Mouse (Mus musculus): ENCODE data around the gene Gss. TPM values are rescaled to one million over a fixed set of nuclear protein-coding genes. Genes with fewer than 3 reads are reported as not detected.
A peak's percentile ranks its signal among the peaks of the same experiment; 100 is the strongest.
"Not testable (repeated sequence)": the region's sequence is repeated elsewhere in the genome, so short reads cannot be mapped to it uniquely, and the experiment has no call there.

Gene Gss
- total RNA-seq, 2 experiments from 2014 or later: 14.4 to 15.6 TPM

DNA sequence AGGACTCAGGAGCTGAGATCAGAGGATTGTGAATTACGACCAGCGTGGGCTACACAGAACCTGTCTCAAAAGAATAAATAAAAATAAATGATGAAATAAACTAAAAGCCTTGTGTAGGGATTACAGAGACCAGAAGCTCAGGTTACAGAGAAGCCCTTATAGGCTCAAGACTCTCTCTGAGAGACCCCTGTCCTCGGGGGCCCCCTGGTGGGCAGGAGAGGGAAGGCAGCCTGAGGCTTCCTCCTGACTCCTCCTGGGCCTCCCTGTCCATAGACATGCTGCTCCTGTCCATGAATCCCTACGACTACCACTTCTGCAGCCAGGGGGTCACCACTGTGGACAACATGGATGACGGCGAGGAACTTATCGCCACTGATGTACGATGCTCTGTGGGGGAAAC is 27.2 kb upstream of the Gss start:
- peak; percentile 79 to 93 for DNase-seq

DNA sequence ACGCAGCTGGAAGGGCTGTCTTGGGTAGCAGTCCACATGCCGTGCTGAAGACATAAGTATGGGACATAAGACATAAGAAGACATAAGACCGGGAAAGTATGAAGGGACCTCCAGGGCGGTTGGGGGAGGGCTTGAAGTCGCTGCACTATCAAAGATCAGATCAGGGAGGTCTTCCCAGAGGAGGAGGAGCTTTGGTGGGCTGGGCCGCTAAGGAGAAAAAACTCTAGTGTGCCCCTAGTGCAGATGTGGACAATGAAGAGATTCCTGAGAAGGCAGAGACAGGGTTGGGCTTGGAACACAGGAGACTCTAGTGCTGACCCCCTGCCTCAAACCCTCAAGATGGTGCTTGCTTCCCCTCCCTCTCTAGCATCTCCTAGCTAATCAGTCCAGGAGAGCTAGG is 24.4 kb upstream of the Gss start:
- no peak for DNase-seq

- DNase-seq: no peak
Observed at GRCm38 (mm10) chr2:155613953-155614352, 21.3 kb upstream of the Gss start.

DNA sequence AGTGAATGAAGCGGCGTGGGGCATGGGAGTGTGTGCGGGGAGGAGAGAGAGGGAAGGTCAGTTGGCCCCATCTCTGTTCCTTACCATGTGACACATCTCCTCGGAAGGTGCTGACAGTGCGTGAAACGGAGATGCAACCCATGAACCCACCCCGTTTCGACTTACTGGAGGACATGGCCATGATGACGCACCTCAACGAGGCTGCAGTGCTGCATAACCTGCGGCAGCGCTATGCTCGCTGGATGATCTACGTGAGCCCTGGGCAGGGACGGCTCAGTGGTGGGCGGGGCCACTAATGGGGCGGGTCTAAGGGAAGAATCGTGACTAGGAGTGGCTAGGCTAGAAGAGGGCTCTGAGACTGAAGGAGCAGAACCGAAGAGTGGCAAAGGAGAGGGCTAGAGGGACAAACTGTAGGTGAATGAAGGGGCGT is 20.7 kb upstream of the Gss start:
- DNase-seq: peak; percentile 65 to 75

DNA sequence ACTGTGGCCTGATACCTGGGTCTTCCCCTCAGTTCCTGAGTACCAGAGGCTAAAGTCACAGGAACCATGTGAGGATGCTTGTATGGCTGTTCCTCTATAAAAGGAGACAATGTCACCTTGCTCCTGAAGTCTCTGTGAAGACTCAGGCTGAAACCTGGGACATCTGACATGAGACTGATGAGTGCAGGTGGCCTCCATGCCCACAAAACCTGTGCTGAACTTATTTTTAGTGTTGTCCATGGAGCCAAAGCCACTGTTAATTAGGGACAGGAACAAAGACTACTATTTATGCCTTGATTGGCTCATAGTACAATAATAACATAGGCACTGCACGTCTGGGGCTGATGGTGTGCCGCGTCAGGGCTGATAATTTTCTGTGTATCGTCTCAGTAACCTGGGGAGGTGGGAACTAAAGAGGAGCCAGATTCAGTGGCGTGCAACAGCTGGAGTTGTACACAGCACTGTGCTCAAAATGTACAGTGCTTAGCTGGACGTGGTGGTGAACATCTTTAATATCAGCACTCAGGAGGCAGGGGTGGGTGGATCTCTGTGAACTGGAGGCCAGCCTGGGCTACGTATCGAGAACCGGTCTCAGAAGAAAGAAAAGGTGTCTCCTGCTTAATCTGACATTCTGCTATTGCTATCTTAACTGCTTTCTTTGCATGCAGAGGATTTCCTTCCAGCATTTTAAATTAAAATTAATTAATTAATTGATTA is 19.4 kb upstream of the Gss start:
- DNase-seq: peak in 1 of 2 experiments; percentile 32

DNA sequence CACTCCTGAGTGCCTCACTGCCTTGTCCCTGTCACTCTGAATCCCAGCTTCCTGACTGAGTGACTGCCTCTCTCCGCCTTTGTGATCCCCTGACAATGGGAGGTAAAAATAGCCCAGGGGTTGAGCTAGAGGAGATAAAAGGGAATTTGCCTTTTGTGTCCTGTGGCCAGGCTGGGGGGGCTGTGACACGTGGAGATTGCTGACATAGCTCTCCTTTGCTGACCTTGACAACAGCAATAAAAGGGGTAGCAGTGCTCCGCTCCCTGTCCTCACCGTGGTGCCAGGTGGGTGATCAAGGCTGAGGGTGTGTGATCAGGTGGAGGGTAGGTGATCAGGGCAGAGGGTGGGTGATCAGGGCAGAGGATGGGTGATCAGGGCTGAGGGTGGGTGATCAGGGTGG is 18.4 kb upstream of the Gss start, which contains the start of gene Myh7b:
Myh7b (plus strand) TSS at position 235 of the 400 bp plus-strand sequence.
- peak; percentile 71 to 80 for DNase-seq

DNA sequence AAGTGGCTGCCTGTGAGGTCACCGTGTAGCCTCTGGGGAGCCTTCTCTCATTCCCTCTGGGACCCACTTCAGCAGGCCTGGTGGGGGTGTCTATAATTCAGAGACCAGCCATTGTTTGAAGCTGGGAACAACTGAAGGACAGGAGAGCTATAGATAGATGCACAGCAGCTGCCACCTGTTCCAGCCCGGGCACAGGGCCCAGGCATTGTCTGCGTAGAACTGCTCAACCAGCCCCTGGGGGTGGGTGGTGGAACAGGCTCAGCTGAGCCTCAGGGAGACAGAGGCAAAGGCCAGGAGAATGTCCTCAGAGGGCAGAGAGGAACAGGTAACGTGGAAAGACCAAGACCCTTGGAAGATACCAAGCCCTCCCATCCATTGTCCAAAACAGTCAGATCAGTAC is 13.8 kb upstream of the Gss start:
- DNase-seq: peak; percentile 72 to 77

- not testable (repeated sequence) for DNase-seq
Observed at GRCm38 (mm10) chr2:155605236-155605589, 12.6 kb upstream of the Gss start.

DNA sequence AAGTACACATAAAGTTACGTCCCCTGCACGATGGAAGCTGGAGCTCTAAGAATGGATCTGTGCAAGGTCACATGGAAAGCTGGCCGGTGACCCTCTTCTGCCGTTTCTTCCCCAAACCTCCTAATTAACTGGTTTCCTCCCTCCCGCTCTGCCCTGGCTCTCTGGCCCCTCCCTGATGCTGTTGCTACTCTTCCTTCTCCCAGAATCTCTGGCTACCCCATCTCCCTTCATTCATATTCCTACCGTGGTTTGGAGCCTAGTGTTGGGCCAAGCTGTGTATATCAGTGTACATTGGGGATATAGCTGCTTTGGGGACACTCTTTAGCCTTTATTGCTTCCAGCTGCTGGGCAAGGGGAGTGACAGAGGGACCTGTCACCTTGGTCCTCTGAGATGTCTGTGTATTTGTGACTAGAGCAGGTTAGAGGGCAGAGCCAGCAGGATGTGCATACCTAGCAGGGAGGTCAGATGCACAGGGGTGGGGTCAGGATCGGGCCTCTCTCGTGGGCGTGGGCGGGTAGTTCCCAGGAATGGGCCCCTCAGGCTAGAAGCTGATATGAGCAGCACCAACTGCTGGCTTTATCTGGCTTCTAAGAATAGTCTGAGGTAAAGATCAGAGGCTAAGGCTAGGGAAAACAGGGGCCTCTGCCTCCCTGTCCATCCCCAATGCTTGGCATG is 12.1 kb upstream of the Gss start:
- DNase-seq: no peak

GRCm38 (mm10) chr2:155603707-155604106 is 11.1 kb upstream of the Gss start:
- no peak for DNase-seq

- DNase-seq: no peak
Observed at GRCm38 (mm10) chr2:155595516-155595915, 2.9 kb upstream of the Gss start.

- DNase-seq: no peak
Observed at GRCm38 (mm10) chr2:155592854-155593283, 259 bp upstream of the Gss start.

GRCm38 (mm10) chr2:155591676-155592075 is 934 bp downstream of the Gss start:
- DNase-seq: peak in 1 of 2 experiments; percentile 38

DNA sequence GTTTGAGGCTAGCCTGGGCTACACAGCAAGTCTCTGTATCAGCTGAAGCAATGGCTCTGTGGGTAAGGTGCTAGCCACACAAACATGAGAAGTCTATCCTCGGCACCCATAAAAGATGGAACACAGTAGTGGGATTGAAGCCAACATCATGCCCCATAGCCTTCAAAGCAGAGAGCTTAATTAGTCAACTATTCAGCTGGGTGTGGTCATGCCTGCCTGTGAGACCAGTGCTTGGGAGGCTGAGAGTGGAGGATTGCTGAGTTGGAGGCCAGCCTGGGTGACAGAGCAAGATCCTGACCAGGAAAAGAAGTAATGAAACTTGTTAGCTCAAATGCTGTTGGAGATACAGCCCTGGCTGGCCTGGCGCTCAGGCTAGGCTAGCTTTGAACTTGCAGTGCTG is 1.7 kb downstream of the Gss start:
- DNase-seq: no peak

DNA sequence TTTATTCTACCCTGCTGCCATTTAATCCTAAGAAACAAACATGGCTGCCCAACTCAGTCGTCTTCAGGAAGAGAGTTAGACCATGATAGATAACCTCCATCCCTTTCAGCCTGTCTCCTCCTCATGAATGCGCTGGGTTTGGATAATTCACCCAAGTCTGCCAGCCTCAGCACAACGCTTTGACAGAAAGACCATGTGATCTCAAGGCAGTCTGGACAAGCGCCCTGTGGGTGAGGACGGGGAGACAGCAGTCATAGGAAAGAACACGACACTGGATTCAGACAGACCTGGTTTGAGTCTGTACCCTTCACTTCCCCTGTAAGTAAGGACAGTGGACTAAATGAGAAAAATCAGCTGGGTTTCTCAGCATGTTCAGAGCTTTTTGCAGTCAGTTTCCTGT is 3.1 kb downstream of the Gss start:
- peak; percentile 26 to 36 for DNase-seq

GRCm38 (mm10) chr2:155588136-155588535 is 4.5 kb downstream of the Gss start:
- DNase-seq: no peak

GRCm38 (mm10) chr2:155585486-155585885 is 7.1 kb downstream of the Gss start:
- no peak for DNase-seq

DNA sequence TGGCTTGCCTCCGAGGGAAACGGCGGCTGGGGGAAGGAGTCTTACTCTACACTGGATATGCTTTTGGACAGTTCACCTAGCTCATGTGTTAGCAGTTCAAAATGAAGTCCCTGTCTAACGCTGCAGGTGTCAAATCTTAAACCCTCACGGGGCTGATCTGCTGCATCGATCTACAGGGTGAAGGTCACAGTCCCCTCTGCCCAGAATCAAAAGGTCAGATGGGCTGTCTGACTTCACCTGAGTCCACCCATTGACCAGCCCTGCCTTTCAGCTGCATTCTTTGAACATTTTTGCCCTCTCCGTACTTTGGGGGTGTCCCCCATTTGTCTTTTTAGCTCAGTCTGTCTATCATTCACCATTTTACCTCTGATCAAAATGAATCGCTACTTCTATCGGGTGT is 7.5 kb downstream of the Gss start:
- no peak for DNase-seq

DNA sequence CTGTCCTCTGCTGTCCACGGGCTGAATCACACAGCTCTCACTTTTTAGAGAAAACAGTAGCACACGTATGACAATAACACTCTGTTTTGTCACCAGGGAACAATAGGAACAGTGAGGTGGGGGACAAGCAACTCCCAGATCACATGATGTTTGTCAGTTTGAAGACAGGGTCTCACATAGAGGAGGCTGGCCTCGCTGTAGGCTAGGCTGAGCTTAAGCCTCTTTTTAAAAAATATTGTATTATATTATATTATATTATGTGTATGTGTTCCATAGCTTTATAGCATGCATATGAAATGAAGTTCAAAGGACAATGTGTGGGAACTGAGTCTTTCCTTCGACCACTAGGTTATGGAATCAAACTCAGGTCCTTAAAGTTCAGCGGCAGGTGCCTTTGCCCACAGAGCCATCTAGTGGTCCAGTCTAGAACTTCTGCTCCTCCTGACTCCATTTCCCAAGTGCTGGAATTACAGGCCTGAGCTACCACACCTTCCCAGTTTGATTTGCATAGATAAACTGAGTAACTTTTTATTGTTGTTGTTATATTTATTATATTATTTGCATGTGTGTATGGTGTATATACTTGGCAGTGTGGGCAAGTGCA is 8.6 kb downstream of the Gss start:
- peak; percentile 50 to 81 for DNase-seq

DNA sequence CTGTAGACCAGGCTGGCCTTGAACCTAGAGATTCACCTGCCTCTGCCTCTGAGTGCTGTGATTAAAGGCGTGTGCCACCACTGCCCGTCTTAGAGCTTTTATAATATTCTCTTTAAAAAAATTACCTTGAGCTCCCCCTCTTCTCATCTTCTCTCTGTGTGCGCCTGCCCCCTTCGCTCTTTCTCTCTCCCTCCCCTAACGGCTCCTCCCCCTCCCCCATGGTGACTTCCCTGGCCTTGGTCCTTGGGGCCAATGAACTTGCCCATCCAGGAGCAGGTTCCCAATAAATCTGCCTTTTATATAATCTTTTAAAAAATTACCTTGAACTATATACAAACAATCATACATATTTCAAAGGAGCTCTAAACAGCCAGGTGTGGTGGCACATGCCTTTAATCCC is 9.6 kb downstream of the Gss start:
- DNase-seq: no peak

GRCm38 (mm10) chr2:155582384-155582995 is 10.1 kb downstream of the Gss start:
- DNase-seq: no peak

GRCm38 (mm10) chr2:155580331-155580730 is 12.3 kb downstream of the Gss start:
- no peak for DNase-seq

GRCm38 (mm10) chr2:155576656-155577055 is 16.0 kb downstream of the Gss start:
- no peak for DNase-seq
